Mouse (Mus musculus) kidney, postnatal 14 days (tissue): ENCODE data around the gene Rbm42.

Experiments
- DNase-seq: peaks from one replicate; pipeline ENCODE4 v3.0.0; 2022; ENCODE audit warnings: mixed read lengths

Gene Rbm42

GRCm38 (mm10) chr7:30649591-30650540 is at the start of gene Rbm42:
Gene Rbm42, minus strand, starts transcription at chr7:30650317.
- DNase-seq: peak; percentile 99

GRCm38 (mm10) chr7:30698589-30698988 is 48.5 kb upstream of the Rbm42 start, which contains the start of gene 2200002J24Rik:
Gene 2200002J24Rik, plus strand, starts transcription at chr7:30698926.
- peak; percentile 20 for DNase-seq

- no peak for DNase-seq
These were observed 48.0 kb upstream of the Rbm42 start for GRCm38 (mm10) chr7:30698101-30698500.

- no peak for DNase-seq
These were observed 38.2 kb upstream of the Rbm42 start for GRCm38 (mm10) chr7:30688325-30688724.

- DNase-seq: no peak
These were observed 33.3 kb upstream of the Rbm42 start for GRCm38 (mm10) chr7:30683425-30683824.

GRCm38 (mm10) chr7:30681897-30682296 is 31.8 kb upstream of the Rbm42 start:
- DNase-seq: no peak

- DNase-seq: no peak
These were observed 28.3 kb upstream of the Rbm42 start for GRCm38 (mm10) chr7:30678263-30678975.

- no peak for DNase-seq
These were observed 21.4 kb upstream of the Rbm42 start, which contains the start of gene Pmis2 for GRCm38 (mm10) chr7:30671480-30671879. Gene Pmis2, minus strand, starts transcription at chr7:30671605.

- no peak for DNase-seq
These were observed 19.1 kb upstream of the Rbm42 start for GRCm38 (mm10) chr7:30669229-30669628.

GRCm38 (mm10) chr7:30665321-30665720 is 15.2 kb upstream of the Rbm42 start:
- DNase-seq: no peak

- DNase-seq: peak; percentile 94
These were observed 14.5 kb upstream of the Rbm42 start, which contains the start of gene Haus5 for GRCm38 (mm10) chr7:30664529-30665200. Gene Haus5, minus strand, starts transcription at chr7:30664994.

GRCm38 (mm10) chr7:30639083-30639482 is 11.0 kb downstream of the Rbm42 start:
- no peak for DNase-seq

- no peak for DNase-seq
These were observed 13.7 kb downstream of the Rbm42 start for GRCm38 (mm10) chr7:30636395-30636794.

- DNase-seq: no peak
These were observed 14.4 kb downstream of the Rbm42 start, which contains the start of gene Etv2 for GRCm38 (mm10) chr7:30635752-30636151. Gene Etv2, minus strand, starts transcription at chr7:30635852.

- peak; percentile 41 for DNase-seq
These were observed 15.5 kb downstream of the Rbm42 start for GRCm38 (mm10) chr7:30634621-30635020.

GRCm38 (mm10) chr7:30633762-30634412 is 16.2 kb downstream of the Rbm42 start:
- no peak for DNase-seq

- DNase-seq: no peak
These were observed 21.1 kb downstream of the Rbm42 start for GRCm38 (mm10) chr7:30629013-30629412.

GRCm38 (mm10) chr7:30626647-30627046 is 23.5 kb downstream of the Rbm42 start:
- no peak for DNase-seq

GRCm38 (mm10) chr7:30625530-30626384 is 24.4 kb downstream of the Rbm42 start, which contains the start of gene Cox6b1:
Gene Cox6b1, minus strand, starts transcription at chr7:30626151.
- peak; percentile 92 for DNase-seq

GRCm38 (mm10) chr7:30619202-30619601 is 30.9 kb downstream of the Rbm42 start:
- DNase-seq: peak; percentile 36

GRCm38 (mm10) chr7:30618658-30619057 is 31.5 kb downstream of the Rbm42 start:
- no peak for DNase-seq
